Mouse (Mus musculus): Measurements from ENCODE around the gene Polr3h. TPM values are rescaled to one million over a fixed set of nuclear protein-coding genes. Genes with fewer than 3 reads are reported as not detected.

Polr3h gene
- total RNA-seq, 2 experiments from 2014 or later = 5.9 to 6.3 TPM

DNA sequence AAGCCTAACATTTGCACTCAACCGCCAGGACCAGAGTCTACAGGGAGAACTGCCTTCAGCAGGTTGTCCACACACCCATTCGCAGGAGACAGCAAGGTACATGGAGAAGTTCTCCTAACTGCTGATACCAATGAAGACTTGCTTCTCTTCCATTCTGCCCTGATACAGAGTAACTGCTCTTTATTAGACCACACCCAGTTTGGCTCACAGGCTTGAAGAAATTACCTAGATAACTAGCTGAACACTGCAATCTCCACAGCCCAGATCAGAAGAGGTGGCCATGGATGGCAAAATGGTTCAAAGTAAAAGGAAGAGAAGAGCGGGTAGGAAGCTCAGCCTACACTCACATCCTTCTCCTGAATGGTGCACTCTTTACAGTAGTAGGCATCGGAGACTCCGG is 56.1 kb downstream of the Polr3h start:
- DNase-seq = no peak

DNA sequence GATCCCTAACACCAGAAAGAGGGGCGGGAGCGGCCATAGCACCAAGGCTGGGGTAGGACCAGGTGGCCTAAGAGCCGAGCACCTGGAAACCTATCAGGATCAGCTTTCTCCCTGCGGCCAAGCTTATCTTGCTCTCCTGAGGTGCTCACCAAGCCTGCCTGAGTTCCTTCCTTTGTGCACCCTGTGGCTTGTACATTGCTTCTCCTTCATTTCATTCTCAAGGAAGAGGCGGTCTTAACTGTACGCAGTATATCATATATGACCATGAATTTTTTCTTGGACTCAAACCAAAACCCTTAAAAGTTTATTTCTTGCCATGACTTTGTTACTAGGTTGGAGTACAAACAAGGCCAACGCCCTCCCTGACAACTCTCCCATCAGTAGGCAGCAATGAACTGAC is 61.8 kb downstream of the Polr3h start:
- DNase-seq = no peak

DNA sequence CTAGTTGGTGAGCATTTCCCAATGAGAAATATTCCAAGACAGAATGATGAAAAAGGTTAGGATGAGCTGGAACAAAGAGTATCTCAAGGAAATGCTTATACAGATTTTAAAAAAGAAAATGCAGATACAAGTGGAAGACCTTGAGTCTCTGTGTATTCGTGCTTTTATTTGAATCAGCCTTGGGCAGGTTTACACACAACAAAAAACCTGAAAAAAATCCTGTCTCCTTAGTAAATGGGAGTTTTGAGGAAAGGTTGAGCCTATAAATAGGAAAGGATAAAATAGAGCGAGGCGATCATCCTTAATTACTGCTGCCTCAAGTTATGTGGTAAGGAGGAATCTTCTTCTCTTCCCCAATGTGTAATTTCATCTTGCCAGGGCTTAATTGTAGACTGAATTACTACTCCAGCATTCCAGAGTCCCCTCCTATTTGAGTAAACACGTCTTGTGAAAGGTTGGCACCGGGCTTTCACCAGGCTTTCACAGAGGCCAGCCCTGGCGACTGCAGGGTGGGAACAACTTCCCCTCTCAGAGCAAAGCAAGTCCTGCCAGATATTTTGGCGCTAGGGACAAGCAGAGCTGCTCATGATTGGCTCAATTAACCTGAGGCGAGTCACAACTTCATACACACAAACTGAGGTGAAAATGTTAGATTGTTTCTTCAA is 65.4 kb downstream of the Polr3h start:
- no peak for DNase-seq

DNA sequence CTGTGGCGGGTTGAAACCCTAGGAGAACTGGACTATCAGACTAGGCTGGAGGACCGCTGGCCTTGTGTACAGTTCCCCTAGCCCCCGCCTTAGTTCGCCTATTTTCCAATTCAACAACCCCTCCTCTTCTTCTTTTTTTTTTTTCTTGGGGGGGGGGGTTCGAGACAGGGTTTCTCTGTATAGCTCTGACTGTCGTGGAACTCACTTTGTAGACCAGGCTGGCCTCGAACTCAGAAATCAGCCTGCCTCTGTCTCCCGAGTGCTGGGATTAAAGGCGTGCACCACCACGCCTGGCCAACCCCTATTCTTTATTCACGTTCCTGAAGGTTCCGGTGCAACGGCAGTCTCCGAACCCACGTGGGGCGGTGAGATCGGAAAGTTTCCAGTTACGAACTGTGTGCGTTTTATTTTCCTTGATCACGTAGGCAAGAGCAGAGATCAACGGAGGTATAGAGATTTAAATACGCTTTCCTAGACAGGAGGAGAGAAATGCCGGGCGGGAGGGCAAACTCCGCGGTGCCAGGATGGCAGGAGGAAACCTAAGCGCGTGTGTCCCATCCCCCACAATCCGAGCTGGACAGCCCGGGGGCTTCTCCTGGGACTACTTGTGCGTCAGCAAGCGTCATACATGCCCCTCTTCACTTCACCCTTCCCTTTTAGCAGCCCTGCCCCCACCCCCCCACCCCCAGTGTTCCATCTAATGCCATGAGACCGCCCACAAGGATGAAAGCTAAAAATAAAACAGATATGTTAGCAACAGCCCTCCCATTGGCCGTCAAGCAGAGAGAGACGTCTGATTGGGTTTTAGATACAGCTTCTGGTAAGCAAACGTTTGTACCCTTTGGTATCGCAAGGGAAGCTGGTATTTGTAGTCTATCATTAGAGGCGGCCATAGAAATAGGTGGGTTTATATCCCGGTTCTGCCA is 66.4 kb downstream of the Polr3h start:
- peak; percentile 88 for DNase-seq

DNA sequence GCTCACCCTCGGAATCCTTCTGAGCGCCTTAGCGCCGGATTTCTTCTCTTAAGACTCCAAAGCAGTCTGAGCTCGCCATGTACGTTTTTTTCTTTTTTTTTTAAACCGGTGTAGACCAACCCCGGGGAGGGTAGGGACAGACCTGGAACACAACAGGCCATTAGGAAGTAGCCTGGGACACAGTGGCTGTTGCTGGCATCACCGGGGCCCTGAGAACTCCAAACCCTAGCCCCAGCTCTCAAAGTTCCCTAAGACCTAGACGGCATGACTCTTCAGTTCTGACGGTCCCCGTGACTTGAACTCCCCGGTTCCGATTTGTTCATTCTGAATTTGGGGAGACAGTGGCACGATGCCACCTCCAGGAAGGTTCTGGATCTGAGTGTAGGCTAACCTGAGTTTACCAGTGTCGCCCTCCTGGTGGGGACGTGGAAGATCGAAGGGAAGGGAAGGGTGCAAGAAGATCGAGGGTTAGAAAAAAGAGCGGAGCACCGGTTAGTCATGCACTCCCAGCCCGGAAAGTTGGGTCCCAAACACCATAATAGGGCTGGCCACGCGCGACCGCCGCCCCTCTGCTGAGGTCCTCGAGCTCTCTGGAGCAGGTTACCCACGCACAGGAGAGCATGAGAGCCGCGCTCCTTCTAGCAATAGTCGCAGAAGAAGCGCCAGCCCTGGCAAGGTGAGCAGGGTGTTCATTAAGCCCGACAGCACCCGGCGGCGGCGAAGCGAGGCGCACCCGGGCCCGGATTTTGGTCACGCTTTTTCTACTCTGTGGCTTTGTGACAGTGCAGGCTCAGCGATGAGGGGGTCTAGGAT is 67.3 kb downstream of the Polr3h start, which contains the start of gene Tob2:
Gene Tob2 (minus strand): TSS at position 280 of the 813 bp plus-strand sequence.
- peak; percentile 68 for DNase-seq

DNA sequence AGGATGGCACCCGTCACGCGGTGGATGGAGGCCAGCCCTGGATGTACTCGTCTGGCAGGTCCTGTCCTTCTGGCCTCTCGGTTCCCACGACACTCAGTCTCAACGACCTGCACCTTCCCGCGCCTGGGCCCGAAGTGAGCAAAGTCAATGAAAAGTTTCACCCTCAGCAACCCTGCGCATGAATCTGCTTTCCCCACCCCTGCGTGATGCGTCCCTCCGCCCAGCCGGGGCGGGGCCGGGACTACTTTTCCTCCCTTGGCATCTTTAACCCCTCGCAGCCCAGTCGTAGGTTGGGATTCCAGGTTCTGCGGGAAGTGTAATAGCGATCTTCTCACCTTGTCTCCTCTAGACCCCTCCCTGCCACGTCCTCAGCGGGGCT is 67.9 kb downstream of the Polr3h start:
- DNase-seq = peak; percentile 93

DNA sequence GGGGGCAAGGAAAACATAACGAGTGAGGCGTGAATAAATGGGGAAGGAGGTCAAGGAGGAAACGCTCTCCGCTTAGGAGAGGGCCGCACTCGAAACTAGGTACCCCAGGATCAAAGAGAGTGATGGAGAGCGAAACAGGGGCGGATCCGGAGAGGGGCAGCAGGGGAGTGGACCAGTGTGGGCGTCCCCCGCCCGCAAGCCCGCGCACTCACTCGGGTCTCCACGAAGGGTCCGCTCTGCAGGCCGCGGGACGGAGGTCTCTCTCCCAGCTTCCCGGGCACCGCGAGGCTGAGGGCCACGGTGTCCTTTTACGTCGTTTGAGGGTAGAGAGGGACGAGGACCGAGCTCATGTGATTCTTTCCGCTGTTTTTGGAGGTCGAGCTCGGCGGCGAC is 68.3 kb downstream of the Polr3h start:
- no peak for DNase-seq

DNA sequence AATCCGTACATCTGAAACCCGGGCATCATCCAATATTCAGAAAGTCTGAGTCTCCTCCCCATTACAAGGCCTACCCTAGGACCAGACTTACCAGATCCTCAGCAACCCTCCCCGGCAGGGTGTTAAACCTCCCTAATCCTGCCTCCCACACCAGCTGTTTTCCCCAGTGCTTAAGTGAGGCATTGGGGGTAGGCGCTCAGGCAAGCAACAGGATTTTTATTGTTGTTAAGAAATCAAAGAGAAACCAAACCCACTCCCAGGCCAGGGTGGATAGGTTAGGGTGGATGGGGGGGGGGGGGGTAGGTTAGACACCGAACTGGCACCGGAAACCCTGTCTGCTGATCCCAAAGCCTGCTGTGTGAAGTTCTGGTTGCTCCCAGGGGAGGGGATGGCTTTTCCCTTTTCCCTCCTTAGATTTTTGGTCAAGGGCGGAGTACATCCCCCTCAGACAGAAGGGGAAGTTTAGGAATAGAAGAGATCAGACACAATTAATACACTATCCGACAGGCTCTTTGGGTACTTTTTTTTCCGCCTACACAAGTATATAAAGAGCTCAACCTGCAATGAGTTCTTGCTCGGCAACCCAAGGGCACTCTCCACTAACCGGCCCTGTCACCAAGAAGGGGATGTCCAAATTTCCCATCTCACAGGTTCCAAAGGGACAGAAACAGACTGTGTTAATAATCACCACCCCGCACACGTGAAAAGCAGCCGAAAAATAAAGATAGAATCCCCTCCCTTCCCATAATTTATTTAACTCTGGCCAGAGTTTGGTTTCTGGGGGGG is 68.9 kb downstream of the Polr3h start:
- no peak for DNase-seq

DNA sequence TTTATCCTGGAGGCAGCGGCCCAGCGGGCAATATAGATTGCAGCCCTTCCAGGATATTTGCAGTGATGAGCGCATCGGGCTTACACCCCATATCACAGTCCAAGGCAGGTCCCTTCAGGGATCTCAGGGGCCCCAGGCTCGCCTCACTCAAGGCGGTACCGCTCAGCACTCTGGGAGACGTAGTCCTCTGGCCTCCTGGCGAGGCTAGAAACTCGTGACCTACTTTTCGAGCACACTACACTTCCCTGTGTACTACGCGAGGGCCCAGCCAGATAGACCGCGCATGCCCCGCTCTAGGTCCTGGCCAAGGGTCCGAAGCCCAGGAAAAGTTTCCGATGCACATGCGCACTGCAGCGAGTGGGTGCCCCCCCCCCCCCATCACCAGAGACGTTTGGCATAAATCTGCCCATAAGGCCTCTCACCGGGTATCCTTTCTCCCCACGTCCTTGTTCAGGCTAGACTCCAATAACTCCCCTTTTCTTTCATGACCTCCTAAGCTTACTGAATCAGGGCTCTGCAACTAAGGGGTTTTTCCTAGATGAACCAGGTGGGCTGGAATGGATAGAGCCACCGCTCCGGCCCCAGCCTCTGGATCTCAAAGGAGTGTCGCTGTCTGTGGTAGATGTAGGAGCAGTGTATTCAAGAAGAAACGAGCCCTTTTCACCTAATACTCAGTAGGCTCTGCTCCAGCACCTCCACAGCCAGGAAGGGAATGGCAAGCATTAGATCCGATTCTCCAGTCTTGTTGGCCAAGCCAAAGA is 69.8 kb downstream of the Polr3h start:
- peak; percentile 89 for DNase-seq

DNA sequence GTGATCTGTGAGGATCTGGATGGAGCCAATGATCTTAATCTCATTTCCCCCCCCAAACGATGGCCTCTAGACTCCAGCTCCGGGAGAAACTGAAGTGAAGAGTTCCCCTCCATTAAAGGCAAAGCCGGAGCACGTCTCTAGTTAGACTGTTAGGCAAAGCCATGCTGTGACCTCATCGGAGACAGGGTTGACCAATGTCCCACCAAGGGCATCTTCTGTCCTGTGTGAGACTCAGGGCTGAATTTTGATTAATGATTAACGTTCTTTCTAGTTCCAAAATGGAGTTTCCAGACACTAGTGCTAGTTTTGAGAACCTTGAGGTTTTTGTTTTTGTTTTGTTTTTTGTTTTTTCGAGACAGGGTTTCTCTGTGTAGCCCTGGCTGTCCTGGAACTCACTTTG is 73.0 kb downstream of the Polr3h start:
- no peak for DNase-seq

DNA sequence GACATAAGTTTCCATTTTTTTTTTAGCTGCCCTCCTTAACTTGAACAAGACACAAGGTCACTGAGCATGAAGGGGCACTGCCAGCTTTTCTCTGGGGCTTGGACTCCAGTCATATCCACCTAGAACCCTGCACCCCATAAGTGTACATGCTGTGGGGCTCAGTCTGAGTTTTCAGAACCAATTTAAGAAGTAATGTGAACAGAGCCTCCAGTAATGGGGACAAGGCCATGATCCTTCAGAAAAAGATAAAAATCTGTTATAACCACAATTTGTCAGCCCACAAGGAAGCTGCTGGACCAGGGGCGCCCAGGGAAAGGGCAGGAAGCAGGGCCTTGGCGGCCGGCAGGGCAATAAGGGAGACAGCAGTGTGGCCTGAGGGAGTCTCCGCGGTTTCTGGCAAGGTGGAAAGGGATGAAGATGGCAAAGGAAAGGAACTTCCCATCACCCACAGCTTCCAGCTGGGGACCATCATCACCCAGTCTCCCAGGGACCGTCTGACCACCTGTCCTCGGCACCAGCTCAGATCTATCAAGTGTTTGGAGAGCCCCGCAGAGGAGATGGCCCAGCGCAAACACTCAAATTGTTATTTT is 73.5 kb downstream of the Polr3h start:
- no peak for DNase-seq

DNA sequence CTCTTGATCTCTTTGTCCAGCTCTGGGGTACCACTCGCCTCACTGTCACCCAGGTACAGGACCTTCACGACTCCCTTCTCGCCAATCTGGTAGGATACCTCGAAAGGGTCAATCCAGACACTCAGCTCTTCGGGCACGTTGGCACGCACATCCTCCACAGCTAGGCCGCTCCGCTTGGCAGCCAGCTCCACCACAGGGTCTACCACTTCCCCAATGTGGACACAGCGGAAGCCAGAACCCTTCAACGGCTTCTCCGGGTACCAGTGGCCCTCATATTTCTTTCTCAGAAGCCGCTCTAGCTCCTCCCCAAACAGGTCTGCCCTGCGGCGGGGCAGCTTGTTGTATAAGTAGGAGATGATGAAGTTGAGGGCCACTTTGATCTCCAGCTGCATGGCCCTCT is 74.7 kb downstream of the Polr3h start:
- DNase-seq = no peak

DNA sequence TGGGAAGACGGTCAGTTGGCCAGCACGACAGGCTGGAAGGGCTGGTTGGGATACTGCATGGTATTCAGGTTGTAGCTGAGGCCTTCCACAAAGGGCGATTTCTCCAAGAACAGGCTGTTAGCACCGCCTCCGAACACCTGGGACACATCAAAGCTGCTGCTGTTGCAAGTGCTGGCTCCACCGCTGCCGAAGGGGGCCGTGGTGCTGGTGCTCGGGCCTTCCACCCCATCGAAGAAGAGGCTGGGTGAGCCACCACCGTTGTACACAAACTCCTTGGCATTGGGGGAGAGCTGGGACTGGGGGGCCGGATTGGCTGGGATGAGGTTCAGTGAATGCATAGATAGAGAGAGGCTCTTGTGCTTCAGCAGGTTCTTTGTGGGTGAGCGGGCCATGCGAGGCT is 75.3 kb downstream of the Polr3h start:
- no peak for DNase-seq

DNA sequence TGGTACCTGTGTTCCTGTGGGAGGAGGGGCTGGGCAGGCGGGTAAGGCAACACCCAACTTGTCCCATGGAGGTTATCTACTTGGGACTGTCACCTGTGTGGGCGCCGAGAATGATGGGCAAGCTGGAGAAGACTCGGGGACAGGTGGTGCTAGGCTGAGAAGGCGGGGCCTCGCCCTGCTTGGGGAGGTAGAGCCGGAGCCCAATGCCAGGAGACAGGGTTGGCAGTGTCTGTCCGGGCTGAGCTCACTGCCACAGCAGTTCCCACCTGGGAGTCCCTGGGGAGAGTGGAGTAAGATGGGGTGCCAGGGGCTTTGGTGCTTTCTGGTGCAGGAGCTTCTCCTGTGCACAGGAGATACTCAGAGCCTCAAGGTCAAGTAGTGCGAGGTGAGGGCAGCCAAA is 76.9 kb downstream of the Polr3h start:
- DNase-seq = peak; percentile 77

DNA sequence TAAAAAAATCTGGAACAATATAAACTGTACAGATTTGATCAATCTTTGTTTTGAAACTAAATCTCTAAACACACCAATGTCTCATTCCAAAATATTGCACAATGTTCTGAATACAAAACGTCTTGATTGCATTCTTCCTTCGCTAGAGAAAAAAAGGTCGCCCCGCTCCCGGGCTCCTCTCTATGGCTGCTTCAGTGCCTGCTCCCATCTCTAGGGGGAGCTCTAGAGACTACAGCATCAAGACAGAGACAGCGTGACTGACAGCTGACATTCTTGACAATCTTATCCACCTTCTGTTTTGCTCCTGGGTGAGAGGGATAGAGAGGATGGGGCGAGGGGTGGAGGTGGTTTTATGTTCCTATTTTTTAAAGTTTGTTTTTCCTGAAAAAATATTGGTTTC is 77.7 kb downstream of the Polr3h start:
- DNase-seq = no peak

DNA sequence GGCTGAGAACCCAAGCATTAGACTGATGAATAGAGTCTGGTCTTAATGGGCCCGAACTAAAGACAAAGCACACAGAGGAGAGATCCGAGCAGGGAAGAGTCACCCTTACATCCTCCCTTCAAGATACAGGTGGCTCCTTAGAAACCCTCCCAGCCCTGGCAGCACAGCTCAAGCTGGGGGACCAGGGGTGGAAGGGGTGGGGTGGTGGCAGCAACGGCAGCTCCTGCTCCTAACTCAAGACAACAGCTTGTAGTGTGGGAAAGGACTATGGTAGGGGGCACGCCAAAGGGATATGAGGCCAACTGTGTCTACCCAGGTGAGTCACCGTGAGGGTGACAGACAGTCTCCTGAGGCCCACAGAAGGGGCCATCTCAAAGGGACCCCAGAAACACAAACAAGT is 78.2 kb downstream of the Polr3h start:
- DNase-seq = no peak

DNA sequence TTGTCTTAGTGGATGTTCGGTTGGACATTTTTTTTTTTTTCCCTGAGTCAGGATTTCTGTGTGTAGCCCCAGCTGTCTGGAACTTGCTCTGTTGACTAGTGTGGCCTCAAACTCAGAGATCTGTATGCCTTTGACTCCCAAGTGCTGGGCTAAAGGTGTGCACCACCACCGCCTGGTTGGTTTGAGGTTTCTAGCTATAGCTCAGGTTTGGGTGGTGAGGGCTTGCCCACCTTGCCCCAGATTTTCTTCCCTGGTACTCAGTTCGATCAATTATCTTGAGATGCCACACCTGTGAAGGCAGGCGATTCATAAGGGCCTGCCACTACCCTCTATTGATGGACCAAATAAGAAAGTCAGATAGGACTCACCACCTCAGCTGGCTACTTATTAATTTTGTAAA is 78.9 kb downstream of the Polr3h start:
- no peak for DNase-seq

DNA sequence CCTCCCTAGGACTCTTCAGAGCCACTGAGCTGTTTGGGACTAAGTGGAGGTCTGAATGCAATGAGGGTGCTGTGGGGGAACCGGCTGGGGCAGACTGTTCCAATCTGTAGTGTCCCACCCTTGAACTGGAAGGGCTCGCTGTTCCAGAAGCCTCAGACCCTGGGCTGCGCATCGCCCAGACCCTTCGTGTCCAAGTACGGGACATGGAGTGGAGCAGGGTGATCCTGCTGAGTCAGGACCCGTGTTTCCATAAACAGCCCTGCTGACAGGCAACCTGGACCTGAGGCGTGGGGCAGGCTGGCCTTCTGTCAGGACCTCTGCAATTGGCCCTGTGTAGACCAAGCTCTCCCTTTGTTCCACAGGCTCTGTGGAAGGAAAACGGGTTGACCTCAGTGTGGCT is 79.3 kb downstream of the Polr3h start:
- DNase-seq = peak; percentile 75

DNA sequence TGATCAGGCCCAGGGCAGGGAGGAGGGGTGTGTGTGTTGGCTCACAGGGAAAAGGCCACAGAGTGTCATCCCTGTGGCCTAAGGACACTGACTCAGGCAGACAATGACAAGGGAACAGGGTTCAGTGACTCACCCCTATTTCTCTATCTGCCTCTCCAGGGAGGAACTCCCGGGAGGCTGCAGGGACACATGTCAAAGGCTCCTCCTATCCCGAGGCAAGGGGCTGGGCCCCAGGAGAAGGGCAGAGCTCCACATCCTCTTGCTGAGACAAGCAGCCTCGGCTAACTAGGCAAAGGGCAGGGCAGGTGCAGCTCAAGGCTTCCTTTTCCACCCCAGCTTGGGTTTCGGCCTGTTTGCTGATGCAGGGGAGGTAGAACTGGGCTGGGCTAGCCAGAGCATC is 80.3 kb downstream of the Polr3h start:
- peak; percentile 91 for DNase-seq

DNA sequence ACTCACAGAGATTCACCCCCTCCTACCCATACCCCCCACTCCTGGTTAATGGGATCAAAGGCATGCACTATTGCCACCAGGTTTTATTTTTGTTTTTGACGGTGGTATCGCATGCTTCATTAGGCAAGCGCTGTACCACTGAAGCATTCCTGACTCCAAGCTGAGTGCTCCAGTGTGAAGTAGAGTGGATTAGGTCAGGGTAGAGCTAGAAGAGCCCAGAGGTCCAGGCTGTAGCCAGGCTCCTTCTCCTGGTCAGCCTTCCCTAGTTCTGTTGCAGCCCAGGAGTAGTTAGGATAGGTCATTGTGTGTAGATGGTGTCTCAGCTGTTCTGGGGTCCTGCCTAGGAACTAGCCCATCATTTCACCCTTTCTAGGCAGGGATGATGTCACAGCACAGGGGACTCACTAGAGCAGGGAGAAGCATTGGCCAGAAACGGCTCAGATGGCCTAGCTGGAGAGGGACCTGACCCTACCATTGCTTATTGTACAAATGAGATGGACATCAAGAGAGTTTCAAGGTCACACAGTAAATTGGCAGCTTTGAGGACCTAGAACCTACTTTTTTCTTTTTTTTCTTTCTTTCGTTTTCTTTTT is 80.9 kb downstream of the Polr3h start:
- DNase-seq = no peak
